ENCODE assay signal across 8 mouse cellular contexts in the genomic region with DNA sequence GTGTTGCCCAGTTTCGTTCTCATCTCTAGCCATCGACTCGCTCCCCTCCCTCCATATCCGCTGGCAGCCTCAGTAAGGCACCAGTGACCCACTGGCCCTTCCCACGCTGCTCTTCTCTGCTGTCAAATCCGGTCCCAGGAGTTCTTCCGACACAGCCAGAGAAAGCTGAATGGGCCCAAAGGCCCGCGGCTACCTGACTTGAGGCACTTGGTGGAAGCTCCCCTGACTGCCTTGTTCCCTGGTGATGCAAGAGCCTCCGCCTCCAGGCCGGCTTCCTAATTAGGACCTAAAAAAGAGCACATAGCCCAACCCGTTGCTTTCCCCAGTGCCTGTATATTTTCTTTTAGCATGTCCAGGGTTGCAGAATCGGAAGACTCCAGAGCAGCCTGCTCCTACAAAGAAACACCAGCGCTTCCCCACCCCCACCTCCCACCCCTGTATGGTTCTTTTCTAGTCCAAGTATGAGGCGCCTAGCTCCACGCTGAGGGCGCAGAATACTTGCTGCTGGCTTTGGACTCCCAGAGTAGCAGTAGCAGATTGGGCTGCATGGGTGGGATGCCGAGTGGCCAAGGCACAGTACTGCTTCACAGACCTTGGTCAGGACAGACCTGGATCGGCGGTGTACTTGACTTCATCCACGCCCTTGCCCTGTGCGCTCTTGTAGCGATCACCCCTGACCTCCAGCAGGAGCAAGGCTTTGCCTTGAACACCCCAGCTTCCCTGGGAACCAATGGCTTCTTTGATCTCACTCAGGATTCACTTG. TPM values are rescaled to one million over a fixed set of nuclear protein-coding genes. Genes with fewer than 3 reads are reported as not detected.
A peak's percentile ranks its signal among the peaks of the same experiment; 100 is the strongest.
DNase-seq lines count a peak whose midpoint lies in the region; ATAC-seq and TF ChIP-seq lines count a peak whose summit lies in the region.

No protein-coding gene starts in this region.

- WGBS in heart, embryonic 11.5 days (ENCODE audit: insufficient replicate concordance): 3% methylated on average over 23 of the region's 23 CpGs
- 6% methylated on average over 23 of the region's 23 CpGs for WGBS in heart, embryonic 14.5 days
- 3% methylated on average over 23 of the region's 23 CpGs for WGBS in limb, embryonic 12.5 days
- WGBS in midbrain, postnatal 0 days: 3% methylated on average over 23 of the region's 23 CpGs

- H3K4me1 ChIP-seq in heart, embryonic 11.5 days (ENCODE audit: control insufficient read depth, insufficient read depth, low read length): peaks cover 21% of the 10 kb centered on the region
- peaks cover 27 to 29% of the 10 kb centered on the region in 2 experiments for H3K4me1 ChIP-seq in heart, embryonic 14.5 days (ENCODE audit: control insufficient read depth in 2 of 2, insufficient read depth in 2 of 2, low read length in 2 of 2)
- H3K4me1 ChIP-seq in limb, embryonic 12.5 days (replicated peaks): peaks cover 39% of the 10 kb centered on the region
- H3K4me1 ChIP-seq in midbrain, postnatal 0 days (ENCODE audit: insufficient read depth, low read length): peaks cover 17% of the 10 kb centered on the region; the same call in 1 of the 2 replicates

- H3K36me3 ChIP-seq in heart, embryonic 11.5 days (ENCODE audit: control insufficient read depth, insufficient read depth, low read length): peaks cover 2% of the 10 kb centered on the region; the same call in 1 of the 2 replicates
- H3K36me3 ChIP-seq in heart, embryonic 14.5 days (ENCODE audit: control insufficient read depth, insufficient read depth, low read length): peaks cover 6% of the 10 kb centered on the region
- H3K36me3 ChIP-seq in limb, embryonic 12.5 days: no peaks in the 10 kb centered on the region
- no peaks in the 10 kb centered on the region for H3K36me3 ChIP-seq in midbrain, postnatal 0 days (ENCODE audit: insufficient read depth, low read length)

- peaks cover 21% of the 10 kb centered on the region for H3K27me3 ChIP-seq in heart, embryonic 11.5 days (ENCODE audit: control insufficient read depth, insufficient read depth, low read length)
- H3K27me3 ChIP-seq in heart, embryonic 14.5 days (ENCODE audit: control insufficient read depth, insufficient read depth, low read length): peaks cover 7% of the 10 kb centered on the region; the same call in 1 of the 2 replicates
- peaks cover 41% of the 10 kb centered on the region for H3K27me3 ChIP-seq in limb, embryonic 12.5 days
- peaks cover 28% of the 10 kb centered on the region for H3K27me3 ChIP-seq in midbrain, postnatal 0 days (ENCODE audit: insufficient read depth, low read length)

- H3K27ac ChIP-seq in heart, embryonic 11.5 days (ENCODE audit: low read depth, low read length): no peak overlapping the region
- no peak overlapping the region for H3K27ac ChIP-seq in heart, embryonic 14.5 days (replicated peaks in 1 of 2; ENCODE audit: control insufficient read depth in 1 of 2, insufficient read depth in 1 of 2, low read depth in 2 of 2, low read length in 2 of 2)
- no peak overlapping the region for H3K27ac ChIP-seq in limb, embryonic 12.5 days
- H3K27ac ChIP-seq in midbrain, postnatal 0 days (ENCODE audit: low read depth, low read length): no peak overlapping the region

- no peak for DNase-seq in heart, postnatal 4 days
- peak; percentile 58 for DNase-seq in ZHBTc4 (ENCODE audit: low read depth, low spot score)
- no peak for DNase-seq in midbrain, postnatal 0 days (ENCODE audit: low spot score)
- no peak for DNase-seq in cerebellum, adult 11-12 months
- DNase-seq in cerebellum, adult 9-11 months: no peak

- no peak for TF ChIP-seq CTCF in midbrain, postnatal 0 days (IDR thresholded peaks at IDR 0.05)

- no peaks in the 10 kb centered on the region for H3K9me3 ChIP-seq in heart, embryonic 11.5 days (replicated peaks; ENCODE audit: control insufficient read depth, low read length)
- no peaks in the 10 kb centered on the region for H3K9me3 ChIP-seq in heart, embryonic 14.5 days (ENCODE audit: control insufficient read depth, low read length)
- H3K9me3 ChIP-seq in limb, embryonic 12.5 days: no peaks in the 10 kb centered on the region
- H3K9me3 ChIP-seq in midbrain, postnatal 0 days (ENCODE audit: low read length): no peaks in the 10 kb centered on the region

- peak overlapping the region; percentile 57 for H3K4me3 ChIP-seq in heart, embryonic 11.5 days (ENCODE audit: low read depth, low read length)
- peak overlapping the region; percentile 73 to 78 for H3K4me3 ChIP-seq in heart, embryonic 14.5 days (ENCODE audit: control insufficient read depth in 1 of 2, insufficient read depth in 1 of 2, low read depth in 1 of 2, low read length in 2 of 2)
- H3K4me3 ChIP-seq in limb, embryonic 12.5 days (replicated peaks): peak overlapping the region; percentile 76
- H3K4me3 ChIP-seq in midbrain, postnatal 0 days (ENCODE audit: low read depth, low read length): peak overlapping the region; percentile 66; the same call in 1 of the 2 replicates

- no peak for ATAC-seq in heart, embryonic 11.5 days (replicated peaks; ENCODE audit: insufficient number of reproducible peaks, low FRiP score, low TSS enrichment)
- no peak for ATAC-seq in heart, embryonic 14.5 days (ENCODE audit: insufficient number of reproducible peaks, insufficient read depth, low FRiP score, low read depth)
- ATAC-seq in limb, embryonic 12.5 days (ENCODE audit: insufficient number of reproducible peaks, insufficient read depth, low FRiP score, low TSS enrichment, low read depth): no peak
- no peak for ATAC-seq in midbrain, postnatal 0 days (ENCODE audit: low FRiP score)

- H3K4me2 ChIP-seq in heart, embryonic 11.5 days: peak overlapping the region; percentile 99
- H3K4me2 ChIP-seq in heart, embryonic 14.5 days (ENCODE audit: low read length): peak overlapping the region; percentile 91
- H3K4me2 ChIP-seq in limb, embryonic 12.5 days: peak overlapping the region; percentile 97
- peak overlapping the region; percentile 98 for H3K4me2 ChIP-seq in midbrain, postnatal 0 days (ENCODE audit: low read depth, low read length, poor library complexity, severe bottlenecking)

- H3K9ac ChIP-seq in heart, embryonic 11.5 days (ENCODE audit: low read depth, low read length): peak overlapping the region; percentile 50; the same call in 1 of the 2 replicates
- peak overlapping the region; percentile 70 for H3K9ac ChIP-seq in heart, embryonic 14.5 days (ENCODE audit: low read length)
- 0 out of 2 replicates have a peak overlapping the region, but pooled peaks have one; percentile 27 for H3K9ac ChIP-seq in limb, embryonic 12.5 days (replicated peaks)
- no peak overlapping the region for H3K9ac ChIP-seq in midbrain, postnatal 0 days (replicated peaks; ENCODE audit: low read length, poor library complexity, severe bottlenecking)

RNA-seq across cellular contexts. Expression of gene Bcl2l11, which starts 1.7 kb away (rescaled TPM):
- polyA plus RNA-seq in heart, embryonic 11.5 days (2014; fragmentation: Nextera tagmentation; extraction: Ambion mirVana): 11.3 and 15.2 TPM in 2 replicates
- total RNA-seq in heart, postnatal 4 days (2021): 10 to 100 TPM; 28.2 to 29.9 TPM
- 19.7 and 21.0 TPM in 2 replicates for polyA plus RNA-seq in heart, embryonic 14.5 days (2014; fragmentation: Nextera tagmentation; extraction: Ambion mirVana)
- polyA plus RNA-seq in limb, embryonic 12.5 days (2016; fragmentation: Nextera tagmentation; extraction: Ambion mirVana): 29.9 and 33.5 TPM in 2 replicates
- 6.5 and 13.1 TPM in 2 replicates for total RNA-seq in midbrain, postnatal 0 days (2014; rRNA removed)
- 3.7 and 5.1 TPM in 2 replicates for polyA plus RNA-seq in midbrain, postnatal 0 days (2015; fragmentation: Nextera tagmentation; extraction: Ambion mirVana)
